Mouse (Mus musculus) midbrain, embryonic 13.5 days (tissue): ENCODE data around the gene Synj2bp. TPM values are rescaled to one million over a fixed set of nuclear protein-coding genes. Genes with fewer than 3 reads are reported as not detected.
"Not testable (repeated sequence)": the region's sequence is repeated elsewhere in the genome, so short reads cannot be mapped to it uniquely, and the experiment has no call there.

Experiments
- ATAC-seq: fragments of 200-750 bp; cut with Nextera tagmentation; 2 replicates; pipeline ENCODE4 v1.8.0; 2017; ENCODE audit warnings: mild to moderate bottlenecking, moderate TSS enrichment, moderate library complexity
- H3K27ac ChIP-seq: fragments of 300-500 bp; sonication (generic); 2 replicates; pipeline ENCODE4 v1.5.1; 2015; ENCODE audit warnings: inconsistent platforms, mild to moderate bottlenecking, moderate library complexity
- H3K27me3 ChIP-seq: fragments of 300-500 bp; sonication (generic); 2 replicates; pipeline ENCODE4 v1.6.1; 2015; ENCODE audit warnings: mild to moderate bottlenecking, inconsistent platforms
- H3K36me3 ChIP-seq: fragments of 300-500 bp; sonication (generic); 2 replicates; pipeline ENCODE4 v1.6.1; 2015; ENCODE audit warnings: mild to moderate bottlenecking, inconsistent platforms
- H3K4me1 ChIP-seq: fragments of 300-500 bp; sonication (generic); replicated peaks from 2 replicates; pipeline ENCODE4 v1.6.1; 2015; ENCODE audit warnings: inconsistent platforms
- H3K4me2 ChIP-seq: fragments of 300-500 bp; sonication (generic); replicated peaks from 2 replicates; pipeline ENCODE4 v1.6.1; 2015; ENCODE audit warnings: moderate library complexity, mild to moderate bottlenecking, inconsistent platforms
- H3K4me3 ChIP-seq: fragments of 300-500 bp; sonication (generic); replicated peaks from 2 replicates; pipeline ENCODE4 v1.5.1; 2015; ENCODE audit warnings: mild to moderate bottlenecking, inconsistent platforms
- H3K9ac ChIP-seq: fragments of 300-500 bp; sonication (generic); replicated peaks from 2 replicates; pipeline ENCODE4 v1.6.1; 2015; ENCODE audit warnings: mild to moderate bottlenecking, inconsistent platforms
- H3K9me3 ChIP-seq: fragments of 300-500 bp; sonication (generic); 2 replicates; pipeline ENCODE4 v1.6.1; 2016; ENCODE audit warnings: mild to moderate bottlenecking, inconsistent platforms
- WGBS: fragments of 180-500 bp; shearing (Covaris S2); methylation state at CpG from one replicate; pipeline ENCODE4 v1.1.7; 2015; 5-methylcytosine and 5-hydroxymethylcytosine counted together
- polyA plus RNA-seq: library from polyadenylated mRNA; unstranded; fragments of >200 nt; fragmentation: Nextera tagmentation; extraction: Ambion mirVana; gene quantifications from 2 replicates; pipeline ENCODE4 v1.2.1, GENCODE M21; 2015

Gene Synj2bp
- polyA plus RNA-seq, 1 experiment from 2014 or later = 38.3 TPM

DNA sequence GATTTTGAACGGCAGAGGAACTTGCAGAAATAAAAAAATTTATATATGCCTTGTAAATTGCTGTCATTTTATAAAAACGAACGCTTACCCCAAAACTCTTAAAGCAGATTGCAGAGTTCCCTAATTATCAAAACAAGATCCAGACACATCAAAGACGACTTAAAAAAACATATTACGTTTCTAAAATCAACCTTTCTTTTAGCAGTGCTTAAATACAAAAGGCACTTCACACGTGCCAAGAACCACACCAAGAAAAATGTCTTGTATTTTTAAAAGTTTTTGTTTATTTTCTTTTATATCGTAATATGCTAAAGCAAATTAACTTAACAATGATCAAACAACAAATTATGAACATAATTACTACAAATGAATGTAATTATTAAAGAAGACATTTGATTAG lies 48.5 kb downstream of the Synj2bp start:
- ATAC-seq = no peak
- Histone ChIP-seq H3K27ac (peak overlapping the region; percentile 94; the same call in 1 of the 2 replicates), H3K4me3 (peak overlapping the region; percentile 70), H3K9me3 (no peaks in the 10 kb centered on the region), H3K36me3 (no peaks in the 10 kb centered on the region; the same call in 1 of the 2 replicates), H3K4me2 (peak overlapping the region; percentile 65), H3K9ac (peak overlapping the region; percentile 67), H3K27me3 (no peaks in the 10 kb centered on the region), H3K4me1 (peaks cover 11% of the 10 kb centered on the region)
- whole genome bisulfite sequencing = 4% methylated on average over 7 of the region's 7 CpGs

GRCm38 (mm10) chr12:81483656-81484055 lies 49.1 kb downstream of the Synj2bp start:
- WGBS = 31% methylated on average over 17 of the region's 17 CpGs
- ATAC-seq = no peak
- Histone ChIP-seq H3K4me2 (peak overlapping the region; percentile 65), H3K27ac (peak overlapping the region; percentile 39; the same call in 1 of the 2 replicates), H3K36me3 (no peaks in the 10 kb centered on the region; the same call in 1 of the 2 replicates), H3K4me3 (peak overlapping the region; percentile 70), H3K9me3 (no peaks in the 10 kb centered on the region), H3K9ac (peak overlapping the region; percentile 54; the same call in 1 of the 2 replicates), H3K27me3 (no peaks in the 10 kb centered on the region), H3K4me1 (peaks cover 11% of the 10 kb centered on the region)

DNA sequence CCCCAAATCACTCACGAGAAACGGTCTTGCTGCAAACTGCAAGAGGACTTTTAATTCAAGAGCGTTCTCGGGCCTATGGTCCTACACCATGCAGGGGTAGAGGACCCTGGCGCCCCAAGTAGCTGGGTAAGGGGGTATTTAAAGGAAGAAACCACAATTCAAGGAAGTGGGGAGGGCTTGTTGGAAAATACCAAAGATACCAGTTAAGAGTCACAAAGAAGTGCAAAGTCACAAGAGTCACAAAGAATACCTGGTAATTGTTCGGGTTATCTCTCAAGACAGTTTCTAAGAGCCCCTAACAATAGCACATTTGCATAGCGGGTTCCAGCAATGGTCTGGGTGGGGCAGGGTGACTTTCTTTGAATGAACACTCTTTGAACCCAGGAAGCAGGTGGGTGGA lies 73.7 kb downstream of the Synj2bp start:
- 96% methylated on average over 7 of the region's 7 CpGs for WGBS
- H3K9me3 ChIP-seq, ATAC-seq: not testable (repeated sequence)

More for the DNA sequence above, 73.7 kb downstream of the Synj2bp start:
- not testable (repeated sequence) for H3K9ac ChIP-seq, H3K36me3 ChIP-seq, H3K4me1 ChIP-seq, H3K4me3 ChIP-seq, H3K27me3 ChIP-seq, H3K4me2 ChIP-seq, H3K27ac ChIP-seq

Other genes starting within 250 kb of the Synj2bp start
- 3.4 and 3.6 TPM in 2 replicates for gene Slc8a3, start 199.7 kb downstream of the Synj2bp start, polyA plus RNA-seq
- gene Gm4787, start 153.4 kb downstream of the Synj2bp start, polyA plus RNA-seq = 0.13 and 0.27 TPM in 2 replicates
- gene Adam4, start 111.0 kb downstream of the Synj2bp start, polyA plus RNA-seq = 0.45 and 0.62 TPM in 2 replicates
- gene Cox16, start 47.8 kb downstream of the Synj2bp start, polyA plus RNA-seq = 140 and 148 TPM in 2 replicates
- gene Gm20498, start within 50 bp of the Synj2bp start, polyA plus RNA-seq = 32.5 and 34.0 TPM in 2 replicates
- gene Adam21, start 35.6 kb upstream of the Synj2bp start, polyA plus RNA-seq = 0.70 and 0.89 TPM in 2 replicates
- gene Med6, start 62.1 kb upstream of the Synj2bp start, polyA plus RNA-seq = 58.6 and 64.0 TPM in 2 replicates
- 6.5 and 6.9 TPM in 2 replicates for gene Ttc9, start 98.3 kb upstream of the Synj2bp start, polyA plus RNA-seq
- gene Map3k9, start 248.3 kb upstream of the Synj2bp start, polyA plus RNA-seq = 7.2 and 9.3 TPM in 2 replicates